Mouse (Mus musculus): ENCODE measurements around the gene Cry2. TPM values are rescaled to one million over a fixed set of nuclear protein-coding genes. Genes with fewer than 3 reads are reported as not detected.
A peak's percentile ranks its signal among the peaks of the same experiment; 100 is the strongest.

Cry2 gene
- polyA plus RNA-seq, 1 experiment from 2014 or later: 47.9 TPM

GRCm38 (mm10) chr2:92371971-92372690, 61.7 kb downstream of the Cry2 start:
- Histone ChIP-seq H3K36me3 (no peaks in the 10 kb centered on the region), H3K9me3 (no peaks in the 10 kb centered on the region), H3K4me2 (no peak overlapping the region), H3K9ac (no peak overlapping the region), H3K27me3 (peaks cover 19% of the 10 kb centered on the region), H3K4me3 (no peak overlapping the region), H3K4me1 (replicated peaks) (peaks cover 48% of the 10 kb centered on the region), H3K27ac (replicated peaks) (no peak overlapping the region)
- no peak for ATAC-seq (ENCODE audit: low FRiP score, low read depth)
- 9% methylated on average over 10 of the region's 10 CpGs for WGBS

- Histone ChIP-seq H3K9ac (peak overlapping the region; percentile 28; the same call in 1 of the 2 replicates), H3K4me2 (peak overlapping the region; percentile 57), H3K4me1 (replicated peaks) (peaks cover 42% of the 10 kb centered on the region), H3K36me3 (no peaks in the 10 kb centered on the region), H3K27ac (replicated peaks) (no peak overlapping the region), H3K9me3 (no peaks in the 10 kb centered on the region), H3K27me3 (peaks cover 19% of the 10 kb centered on the region), H3K4me3 (peak overlapping the region; percentile 27)
- no peak for ATAC-seq (ENCODE audit: low FRiP score, low read depth)
- 3% methylated on average over 45 of the region's 45 CpGs for WGBS
Measured at GRCm38 (mm10) chr2:92370821-92371805, 62.7 kb downstream of the Cry2 start.

GRCm38 (mm10) chr2:92370375-92370774, 63.5 kb downstream of the Cry2 start:
- H3K4me1 ChIP-seq (replicated peaks): peaks cover 36% of the 10 kb centered on the region
- H3K4me3 ChIP-seq: peak overlapping the region; percentile 27
- peak overlapping the region; percentile 28; the same call in 1 of the 2 replicates for H3K9ac ChIP-seq
- H3K27ac ChIP-seq (replicated peaks): no peak overlapping the region
- H3K9me3 ChIP-seq: no peaks in the 10 kb centered on the region
- no peak for ATAC-seq (ENCODE audit: low FRiP score, low read depth)
- 8% methylated on average over 19 of the region's 19 CpGs for WGBS
- H3K36me3 ChIP-seq: no peaks in the 10 kb centered on the region
- H3K27me3 ChIP-seq: peaks cover 19% of the 10 kb centered on the region
- H3K4me2 ChIP-seq: peak overlapping the region; percentile 57

- Histone ChIP-seq H3K27me3 (peaks cover 19% of the 10 kb centered on the region), H3K4me1 (replicated peaks) (peaks cover 24% of the 10 kb centered on the region), H3K9me3 (no peaks in the 10 kb centered on the region), H3K27ac (replicated peaks) (no peak overlapping the region), H3K4me2 (no peak overlapping the region), H3K36me3 (no peaks in the 10 kb centered on the region), H3K9ac (no peak overlapping the region), H3K4me3 (no peak overlapping the region)
- no peak for ATAC-seq (ENCODE audit: low FRiP score, low read depth)
- 51% methylated on average over 20 of the region's 20 CpGs for WGBS
Measured at GRCm38 (mm10) chr2:92367383-92368029, 66.3 kb downstream of the Cry2 start.

- Histone ChIP-seq H3K4me2 (no peak overlapping the region), H3K36me3 (no peaks in the 10 kb centered on the region), H3K9me3 (no peaks in the 10 kb centered on the region), H3K27ac (replicated peaks) (no peak overlapping the region), H3K27me3 (peaks cover 12% of the 10 kb centered on the region), H3K4me1 (replicated peaks) (peaks cover 8% of the 10 kb centered on the region), H3K4me3 (no peak overlapping the region), H3K9ac (no peak overlapping the region)
- 94% methylated on average over 10 of the region's 10 CpGs for WGBS
- ATAC-seq (ENCODE audit: low FRiP score, low read depth): no peak
Measured at GRCm38 (mm10) chr2:92365568-92365967, 68.3 kb downstream of the Cry2 start.

GRCm38 (mm10) chr2:92364086-92364485, 69.8 kb downstream of the Cry2 start:
- Histone ChIP-seq H3K27me3 (no peaks in the 10 kb centered on the region; the same call in 1 of the 2 replicates), H3K4me2 (no peak overlapping the region), H3K4me3 (no peak overlapping the region), H3K9ac (no peak overlapping the region), H3K36me3 (peaks cover 6% of the 10 kb centered on the region), H3K27ac (replicated peaks) (no peak overlapping the region), H3K4me1 (replicated peaks) (0 out of 2 replicates have a peak, but pooled peaks cover 3% of the 10 kb centered on the region), H3K9me3 (no peaks in the 10 kb centered on the region)
- ATAC-seq (ENCODE audit: low FRiP score, low read depth): no peak
- 88% methylated on average over 4 of the region's 4 CpGs for WGBS

- Histone ChIP-seq H3K9ac (no peak overlapping the region), H3K4me2 (no peak overlapping the region), H3K27ac (replicated peaks) (no peak overlapping the region), H3K4me3 (no peak overlapping the region), H3K36me3 (peaks cover 19% of the 10 kb centered on the region), H3K4me1 (replicated peaks) (0 out of 2 replicates have a peak, but pooled peaks cover 3% of the 10 kb centered on the region), H3K27me3 (no peaks in the 10 kb centered on the region), H3K9me3 (no peaks in the 10 kb centered on the region)
- WGBS: 92% methylated on average over 6 of the region's 6 CpGs
- ATAC-seq (ENCODE audit: low FRiP score, low read depth): no peak
Measured at GRCm38 (mm10) chr2:92362571-92363228, 71.1 kb downstream of the Cry2 start.

GRCm38 (mm10) chr2:92361795-92362194, 72.0 kb downstream of the Cry2 start:
- H3K9ac ChIP-seq: no peak overlapping the region
- no peak overlapping the region for H3K4me2 ChIP-seq
- H3K9me3 ChIP-seq: no peaks in the 10 kb centered on the region
- no peaks in the 10 kb centered on the region for H3K27me3 ChIP-seq
- H3K4me1 ChIP-seq (replicated peaks): 0 out of 2 replicates have a peak, but pooled peaks cover 3% of the 10 kb centered on the region
- no peak for ATAC-seq (ENCODE audit: low FRiP score, low read depth)
- H3K4me3 ChIP-seq: no peak overlapping the region
- H3K27ac ChIP-seq (replicated peaks): no peak overlapping the region
- peaks cover 25% of the 10 kb centered on the region for H3K36me3 ChIP-seq
- 78% methylated on average over 8 of the region's 8 CpGs for WGBS

- Histone ChIP-seq H3K9ac (no peak overlapping the region), H3K36me3 (peaks cover 29% of the 10 kb centered on the region), H3K27ac (replicated peaks) (peak overlapping the region; percentile 21; the same call in 1 of the 2 replicates), H3K4me2 (no peak overlapping the region), H3K27me3 (no peaks in the 10 kb centered on the region), H3K9me3 (no peaks in the 10 kb centered on the region), H3K4me3 (no peak overlapping the region), H3K4me1 (replicated peaks) (0 out of 2 replicates have a peak, but pooled peaks cover 3% of the 10 kb centered on the region)
- WGBS: 23% methylated on average over 12 of the region's 12 CpGs
- no peak for ATAC-seq (ENCODE audit: low FRiP score, low read depth)
Measured at GRCm38 (mm10) chr2:92360893-92361292, 73.0 kb downstream of the Cry2 start.

GRCm38 (mm10) chr2:92360186-92360823, 73.5 kb downstream of the Cry2 start:
- Histone ChIP-seq H3K36me3 (peaks cover 29% of the 10 kb centered on the region), H3K4me1 (replicated peaks) (0 out of 2 replicates have a peak, but pooled peaks cover 3% of the 10 kb centered on the region)

GRCm38 (mm10) chr2:92359301-92359700, 74.5 kb downstream of the Cry2 start:
- Histone ChIP-seq H3K4me2 (no peak overlapping the region), H3K9ac (no peak overlapping the region), H3K36me3 (peaks cover 29% of the 10 kb centered on the region), H3K9me3 (no peaks in the 10 kb centered on the region), H3K4me1 (replicated peaks) (0 out of 2 replicates have a peak, but pooled peaks cover 3% of the 10 kb centered on the region), H3K4me3 (no peak overlapping the region), H3K27ac (replicated peaks) (no peak overlapping the region), H3K27me3 (no peaks in the 10 kb centered on the region)
- 84% methylated on average over 2 of the region's 2 CpGs for WGBS
- ATAC-seq (ENCODE audit: low FRiP score, low read depth): no peak

More at GRCm38 (mm10) chr2:92360186-92360823, 73.5 kb downstream of the Cry2 start:
- H3K9ac ChIP-seq: no peak overlapping the region
- no peaks in the 10 kb centered on the region for H3K27me3 ChIP-seq
- H3K27ac ChIP-seq (replicated peaks): peak overlapping the region; percentile 21
- H3K4me2 ChIP-seq: no peak overlapping the region
- H3K9me3 ChIP-seq: no peaks in the 10 kb centered on the region
- WGBS: 60% methylated on average over 25 of the region's 25 CpGs
- peak; percentile 55 for ATAC-seq (ENCODE audit: low FRiP score, low read depth)
- no peak overlapping the region for H3K4me3 ChIP-seq
